Mouse (Mus musculus) thymus, adult 2 months (tissue): ENCODE data around the gene Nlgn1. TPM values are rescaled to one million over a fixed set of nuclear protein-coding genes. Genes with fewer than 3 reads are reported as not detected.

Experiments used
- DNase-seq: peaks from one replicate; pipeline ENCODE4 v3.0.0; 2021
- H3K27ac ChIP-seq: fragments of 200-500 bp; 2 replicates; pipeline ENCODE4 v1.5.1; 2012; ENCODE audit warnings: low read length, control low read depth; ENCODE audit not compliant: control insufficient read depth, insufficient read depth
- H3K27me3 ChIP-seq: fragments of 200-500 bp; 2 replicates; pipeline ENCODE4 v1.6.1; 2012; ENCODE audit warnings: mild to moderate bottlenecking, low read length, moderate library complexity, mixed read lengths; ENCODE audit not compliant: control insufficient read depth, insufficient read depth
- H3K36me3 ChIP-seq: fragments of 200-500 bp; 2 replicates; pipeline ENCODE4 v1.6.1; 2012; ENCODE audit warnings: mild to moderate bottlenecking, low read length, moderate library complexity; ENCODE audit not compliant: control insufficient read depth, insufficient read depth
- H3K4me1 ChIP-seq: fragments of 200-500 bp; replicated peaks from 2 replicates; pipeline ENCODE4 v1.6.1; 2012; ENCODE audit warnings: low read length; ENCODE audit not compliant: control insufficient read depth, insufficient read depth
- H3K4me3 ChIP-seq: fragments of 200-500 bp; 2 replicates; pipeline ENCODE4 v1.5.1; 2012; ENCODE audit warnings: mild to moderate bottlenecking, low read length, control low read depth, moderate library complexity; ENCODE audit not compliant: control insufficient read depth, insufficient read depth
- CTCF ChIP-seq: fragments of 200-500 bp; IDR thresholded peaks from 2 replicates; pipeline ENCODE4 v1.5.1; 2012; ENCODE audit warnings: mild to moderate bottlenecking, control low read depth, low read length, moderate library complexity, borderline replicate concordance; ENCODE audit not compliant: control insufficient read depth, poor library complexity, insufficient read depth; ENCODE audit errors: extremely low read depth
- POLR2A ChIP-seq: fragments of 200-500 bp; IDR thresholded peaks from 2 replicates; pipeline ENCODE4 v1.6.1; 2012; ENCODE audit warnings: mild to moderate bottlenecking, low read length, control low read depth, moderate library complexity; ENCODE audit not compliant: control insufficient read depth, poor library complexity, insufficient read depth; ENCODE audit errors: extremely low read depth
- WGBS: fragments of 180-500 bp; shearing (Covaris S2); methylation state at CpG from one replicate; pipeline ENCODE4 v1.1.7; 2018; 5-methylcytosine and 5-hydroxymethylcytosine counted together
- polyA plus RNA-seq: library from polyadenylated mRNA; depleted of rRNA; stranded (reverse); fragments of >200 nt; gene quantifications from 2 replicates; pipeline ENCODE4 v1.2.3, GENCODE M21; 2012

The Nlgn1 gene
- polyA plus RNA-seq, 1 experiment: 0.96 TPM

GRCm38 (mm10) chr3:26002863-26003608 is 329.2 kb downstream of the Nlgn1 start:
- TF ChIP-seq CTCF: no peak
- TF ChIP-seq POLR2A: no peak
- H3K4me1 ChIP-seq: no peaks in the 10 kb centered on the region
- H3K4me3 ChIP-seq: no peak overlapping the region
- no peak overlapping the region for H3K27ac ChIP-seq
- 86% methylated on average over 7 of the region's 7 CpGs for WGBS
- DNase-seq: no peak
- no peaks in the 10 kb centered on the region for H3K36me3 ChIP-seq
- no peaks in the 10 kb centered on the region for H3K27me3 ChIP-seq

GRCm38 (mm10) chr3:26002367-26002766 is 329.9 kb downstream of the Nlgn1 start:
- no peak for TF ChIP-seq POLR2A
- no peak for TF ChIP-seq CTCF
- DNase-seq: no peak
- Histone ChIP-seq H3K4me3 (no peak overlapping the region), H3K36me3 (no peaks in the 10 kb centered on the region), H3K27me3 (no peaks in the 10 kb centered on the region), H3K27ac (no peak overlapping the region), H3K4me1 (no peaks in the 10 kb centered on the region)
- WGBS: 50% methylated on average over 2 of the region's 2 CpGs

GRCm38 (mm10) chr3:25967546-25967945 is 364.7 kb downstream of the Nlgn1 start:
- no peak for TF ChIP-seq CTCF
- TF ChIP-seq POLR2A: no peak
- H3K27ac ChIP-seq: no peak overlapping the region
- no peaks in the 10 kb centered on the region for H3K27me3 ChIP-seq
- H3K36me3 ChIP-seq: no peaks in the 10 kb centered on the region
- H3K4me1 ChIP-seq: no peaks in the 10 kb centered on the region
- H3K4me3 ChIP-seq: no peak overlapping the region
- no peak for DNase-seq
- WGBS: 83% methylated on average over 2 of the region's 2 CpGs

- no peaks in the 10 kb centered on the region for H3K4me1 ChIP-seq
- H3K27ac ChIP-seq: no peak overlapping the region
- H3K27me3 ChIP-seq: no peaks in the 10 kb centered on the region
- WGBS: 95% methylated on average over 3 of the region's 3 CpGs
- DNase-seq: no peak
- H3K36me3 ChIP-seq: no peaks in the 10 kb centered on the region
- TF ChIP-seq CTCF (no peak), POLR2A (no peak)
- no peak overlapping the region for H3K4me3 ChIP-seq
Measured at GRCm38 (mm10) chr3:25964237-25964636, 368.0 kb downstream of the Nlgn1 start.

- WGBS: 67% methylated on average over 2 of the region's 2 CpGs
- no peak for TF ChIP-seq CTCF
- TF ChIP-seq POLR2A: no peak
- Histone ChIP-seq H3K4me3 (no peak overlapping the region), H3K4me1 (no peaks in the 10 kb centered on the region), H3K27ac (no peak overlapping the region), H3K36me3 (no peaks in the 10 kb centered on the region), H3K27me3 (no peaks in the 10 kb centered on the region)
- DNase-seq: no peak
Measured at GRCm38 (mm10) chr3:25963568-25963967, 368.7 kb downstream of the Nlgn1 start.

GRCm38 (mm10) chr3:25916535-25916934 is 415.7 kb downstream of the Nlgn1 start:
- no peaks in the 10 kb centered on the region for H3K36me3 ChIP-seq
- no peak for DNase-seq
- no peak overlapping the region for H3K4me3 ChIP-seq
- no peaks in the 10 kb centered on the region for H3K4me1 ChIP-seq
- no peaks in the 10 kb centered on the region for H3K27me3 ChIP-seq
- WGBS: 93% methylated on average over 5 of the region's 5 CpGs
- TF ChIP-seq POLR2A (no peak), CTCF (no peak)
- no peak overlapping the region for H3K27ac ChIP-seq

- H3K27ac ChIP-seq: no peak overlapping the region
- no peak for TF ChIP-seq POLR2A
- TF ChIP-seq CTCF: no peak
- no peaks in the 10 kb centered on the region for H3K4me1 ChIP-seq
- H3K36me3 ChIP-seq: no peaks in the 10 kb centered on the region
- 81% methylated on average over 2 of the region's 2 CpGs for WGBS
- DNase-seq: no peak
- no peak overlapping the region for H3K4me3 ChIP-seq
- no peaks in the 10 kb centered on the region for H3K27me3 ChIP-seq
Measured at GRCm38 (mm10) chr3:25914365-25915065, 417.7 kb downstream of the Nlgn1 start.
